Mouse (Mus musculus) thymus, adult 2 months (tissue): ENCODE measurements around the gene Cenpt. TPM values are rescaled to one million over a fixed set of nuclear protein-coding genes. Genes with fewer than 3 reads are reported as not detected.

Experiments
- DNase-seq: peaks from one replicate; pipeline ENCODE4 v3.0.0; 2021
- H3K27ac ChIP-seq: fragments of 200-500 bp; 2 replicates; pipeline ENCODE4 v1.5.1; 2012; ENCODE audit warnings: low read length, control low read depth; ENCODE audit not compliant: control insufficient read depth, insufficient read depth
- H3K27me3 ChIP-seq: fragments of 200-500 bp; 2 replicates; pipeline ENCODE4 v1.6.1; 2012; ENCODE audit warnings: mild to moderate bottlenecking, low read length, moderate library complexity, mixed read lengths; ENCODE audit not compliant: control insufficient read depth, insufficient read depth
- H3K36me3 ChIP-seq: fragments of 200-500 bp; 2 replicates; pipeline ENCODE4 v1.6.1; 2012; ENCODE audit warnings: mild to moderate bottlenecking, low read length, moderate library complexity; ENCODE audit not compliant: control insufficient read depth, insufficient read depth
- H3K4me1 ChIP-seq: fragments of 200-500 bp; replicated peaks from 2 replicates; pipeline ENCODE4 v1.6.1; 2012; ENCODE audit warnings: low read length; ENCODE audit not compliant: control insufficient read depth, insufficient read depth
- H3K4me3 ChIP-seq: fragments of 200-500 bp; 2 replicates; pipeline ENCODE4 v1.5.1; 2012; ENCODE audit warnings: mild to moderate bottlenecking, low read length, control low read depth, moderate library complexity; ENCODE audit not compliant: control insufficient read depth, insufficient read depth
- CTCF ChIP-seq: fragments of 200-500 bp; IDR thresholded peaks from 2 replicates; pipeline ENCODE4 v1.5.1; 2012; ENCODE audit warnings: mild to moderate bottlenecking, control low read depth, low read length, moderate library complexity, borderline replicate concordance; ENCODE audit not compliant: control insufficient read depth, poor library complexity, insufficient read depth; ENCODE audit errors: extremely low read depth
- POLR2A ChIP-seq: fragments of 200-500 bp; IDR thresholded peaks from 2 replicates; pipeline ENCODE4 v1.6.1; 2012; ENCODE audit warnings: mild to moderate bottlenecking, low read length, control low read depth, moderate library complexity; ENCODE audit not compliant: control insufficient read depth, poor library complexity, insufficient read depth; ENCODE audit errors: extremely low read depth
- WGBS: fragments of 180-500 bp; shearing (Covaris S2); methylation state at CpG from one replicate; pipeline ENCODE4 v1.1.7; 2018; 5-methylcytosine and 5-hydroxymethylcytosine counted together
- polyA plus RNA-seq: library from polyadenylated mRNA; depleted of rRNA; stranded (reverse); fragments of >200 nt; gene quantifications from 2 replicates; pipeline ENCODE4 v1.2.3, GENCODE M21; 2012

The Cenpt gene
- polyA plus RNA-seq, 1 experiment = 53.2 TPM

DNA sequence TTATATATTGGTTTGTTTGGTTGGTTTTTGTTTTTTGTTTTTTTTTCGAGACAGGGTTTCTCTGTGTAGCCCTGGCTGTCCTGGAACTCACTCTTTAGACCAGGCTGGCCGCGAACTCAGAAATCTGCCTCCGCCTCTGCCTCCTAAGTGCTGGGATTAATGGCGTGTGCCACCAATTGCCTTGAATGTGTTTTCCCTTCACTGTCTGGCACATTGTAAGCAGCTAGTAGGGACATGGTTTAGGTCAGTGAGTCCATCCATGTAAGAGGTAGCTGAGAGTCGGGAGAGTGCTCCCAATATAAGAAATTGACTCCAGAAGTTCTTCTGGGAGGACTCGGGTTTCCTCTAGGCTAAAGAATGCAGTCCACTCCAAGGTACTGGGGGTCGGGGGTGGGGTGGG, 1.2 kb upstream of the Cenpt start:
- Histone ChIP-seq H3K36me3 (no peaks in the 10 kb centered on the region), H3K27ac (no peak overlapping the region), H3K4me3 (no peak overlapping the region), H3K27me3 (no peaks in the 10 kb centered on the region), H3K4me1 (peaks cover 18% of the 10 kb centered on the region)
- WGBS = 41% methylated on average over 8 of the region's 8 CpGs
- no peak for TF ChIP-seq CTCF
- no peak for TF ChIP-seq POLR2A
- DNase-seq = no peak

- H3K4me1 ChIP-seq = peaks cover 18% of the 10 kb centered on the region
- no peak overlapping the region for H3K4me3 ChIP-seq
- H3K36me3 ChIP-seq = peaks cover 7% of the 10 kb centered on the region
- peak; percentile 16 for DNase-seq
- WGBS = 86% methylated on average over 12 of the region's 12 CpGs
- no peaks in the 10 kb centered on the region for H3K27me3 ChIP-seq
- H3K27ac ChIP-seq = no peak overlapping the region
- TF ChIP-seq CTCF = no peak
- TF ChIP-seq POLR2A = no peak
Observed at GRCm38 (mm10) chr8:105852146-105852729, 840 bp downstream of the Cenpt start.

GRCm38 (mm10) chr8:105851651-105852143, 1.4 kb downstream of the Cenpt start:
- no peaks in the 10 kb centered on the region for H3K27me3 ChIP-seq
- TF ChIP-seq CTCF = no peak
- TF ChIP-seq POLR2A = peak; percentile 94
- H3K36me3 ChIP-seq = peaks cover 11% of the 10 kb centered on the region
- peak; percentile 93 for DNase-seq
- under 1% methylated on average over 34 of the region's 34 CpGs for WGBS
- H3K4me1 ChIP-seq = peaks cover 18% of the 10 kb centered on the region
- H3K4me3 ChIP-seq = peak overlapping the region; percentile 59
- H3K27ac ChIP-seq = peak overlapping the region; percentile 1; the same call in 1 of the 2 replicates

- 89% methylated on average over 7 of the region's 7 CpGs for WGBS
- Histone ChIP-seq H3K4me1 (peaks cover 7% of the 10 kb centered on the region), H3K4me3 (no peak overlapping the region), H3K27ac (no peak overlapping the region), H3K27me3 (no peaks in the 10 kb centered on the region), H3K36me3 (peaks cover 18% of the 10 kb centered on the region)
- DNase-seq = no peak
- TF ChIP-seq POLR2A (no peak), CTCF (no peak)
Observed at GRCm38 (mm10) chr8:105850611-105851010, 2.5 kb downstream of the Cenpt start.

GRCm38 (mm10) chr8:105850014-105850413, 3.1 kb downstream of the Cenpt start:
- 93% methylated on average over 4 of the region's 4 CpGs for WGBS
- Histone ChIP-seq H3K4me3 (no peak overlapping the region), H3K27ac (no peak overlapping the region), H3K27me3 (no peaks in the 10 kb centered on the region), H3K36me3 (peaks cover 22% of the 10 kb centered on the region), H3K4me1 (peaks cover 7% of the 10 kb centered on the region)
- no peak for DNase-seq
- TF ChIP-seq CTCF = no peak

- 95% methylated on average over 11 of the region's 11 CpGs for WGBS
- no peaks in the 10 kb centered on the region for H3K27me3 ChIP-seq
- peaks cover 7% of the 10 kb centered on the region for H3K4me1 ChIP-seq
- H3K4me3 ChIP-seq = no peak overlapping the region
- H3K36me3 ChIP-seq = peaks cover 35% of the 10 kb centered on the region
- TF ChIP-seq CTCF (no peak), POLR2A (no peak)
- no peak for DNase-seq
- no peak overlapping the region for H3K27ac ChIP-seq
Observed at GRCm38 (mm10) chr8:105846678-105847077, 6.4 kb downstream of the Cenpt start.

DNA sequence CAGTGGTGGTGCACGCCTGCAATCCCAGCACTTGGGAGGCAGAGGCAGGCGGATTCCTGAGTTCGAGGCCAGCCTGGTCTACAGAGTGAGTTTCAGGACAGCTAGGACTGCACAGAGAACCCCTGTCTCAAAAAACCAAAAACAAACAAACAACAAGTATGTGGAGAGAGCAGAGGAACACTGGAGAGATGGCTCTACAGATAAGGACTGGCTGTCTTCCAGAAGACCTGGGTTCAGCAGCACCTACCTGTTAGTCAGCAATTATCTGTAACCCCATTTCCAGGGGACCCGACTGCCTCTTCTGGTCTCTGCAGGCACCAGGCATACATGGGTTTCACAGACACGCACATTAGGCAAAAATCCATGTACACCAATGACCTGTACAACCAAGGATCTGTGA, 13.9 kb downstream of the Cenpt start:
- Histone ChIP-seq H3K36me3 (peaks cover 5% of the 10 kb centered on the region), H3K27me3 (no peaks in the 10 kb centered on the region), H3K4me3 (no peak overlapping the region), H3K4me1 (no peaks in the 10 kb centered on the region), H3K27ac (no peak overlapping the region)
- no peak for DNase-seq
- no peak for TF ChIP-seq POLR2A
- no peak for TF ChIP-seq CTCF
- WGBS = 84% methylated on average over 5 of the region's 5 CpGs
